Mouse (Mus musculus) gastrocnemius, adult 18-20 months (tissue): ENCODE data around the gene Ifit1bl2. TPM values are rescaled to one million over a fixed set of nuclear protein-coding genes. Genes with fewer than 3 reads are reported as not detected.

ENCODE experiments used
- total RNA-seq, 2 experiments: library from RNA; stranded (reverse); gene quantifications; 2 replicates each; pipeline ENCODE4 v1.2.3; 2021

Gene Ifit1bl2
- total RNA-seq, 2 experiments from 2014 or later: not detected

Other genes with a start within 250 kb of the Ifit1bl2 start
- not detected for gene Ch25h, start 165.6 kb downstream of the Ifit1bl2 start, total RNA-seq
- gene Lipa, start 113.3 kb downstream of the Ifit1bl2 start, total RNA-seq: 1 to 10 TPM; 4.6 to 5.3 TPM
- under 1 TPM; 0.62 to 0.85 TPM for gene Ifit2, start 90.0 kb downstream of the Ifit1bl2 start, total RNA-seq
- gene Ifit3, start 57.2 kb downstream of the Ifit1bl2 start, total RNA-seq: under 1 TPM; 0.71 to 0.88 TPM
- not detected for gene Ifit1bl1, start 38.8 kb downstream of the Ifit1bl2 start, total RNA-seq
- gene Ifit3b, start 32.8 kb downstream of the Ifit1bl2 start, total RNA-seq: 1 to 10 TPM; 1.4 to 2.0 TPM
- gene Ifit1, start 128 bp upstream of the Ifit1bl2 start, total RNA-seq: under 1 TPM; 0.25 to 0.57 TPM
- gene Slc16a12, start 106.5 kb upstream of the Ifit1bl2 start, total RNA-seq: under 1 TPM; 0.18 to 0.74 TPM
- 10 to 100 TPM; 14.7 to 17.8 TPM for gene Pank1, start 238.7 kb upstream of the Ifit1bl2 start, total RNA-seq